Mouse (Mus musculus) hindbrain, embryonic 10.5 days (tissue): ENCODE results near the gene 1700020L24Rik. TPM values are rescaled to one million over a fixed set of nuclear protein-coding genes. Genes with fewer than 3 reads are reported as not detected.

Experiments
- DNase-seq: peaks from one replicate; pipeline ENCODE4 v3.0.0-alpha.2; 2017; ENCODE audit warnings: low spot score
- H3K27ac ChIP-seq: fragments of 300-500 bp; sonication (generic); 2 replicates; pipeline ENCODE4 v1.5.1; 2016; ENCODE audit warnings: mild to moderate bottlenecking, moderate library complexity
- H3K27me3 ChIP-seq: fragments of 300-500 bp; sonication (generic); 2 replicates; pipeline ENCODE4 v1.6.1; 2016; ENCODE audit warnings: mild to moderate bottlenecking; ENCODE audit not compliant: poor library complexity, insufficient read depth, severe bottlenecking
- H3K36me3 ChIP-seq: fragments of 300-500 bp; sonication (generic); 2 replicates; pipeline ENCODE4 v1.6.1; 2016; ENCODE audit warnings: mild to moderate bottlenecking, moderate library complexity
- H3K4me1 ChIP-seq: fragments of 300-500 bp; sonication (generic); replicated peaks from 2 replicates; pipeline ENCODE4 v1.6.1; 2016; ENCODE audit warnings: mild to moderate bottlenecking
- H3K4me3 ChIP-seq: fragments of 300-500 bp; sonication (generic); 2 replicates; pipeline ENCODE4 v1.5.1; 2016; ENCODE audit warnings: mild to moderate bottlenecking, moderate library complexity
- H3K9me3 ChIP-seq: fragments of 300-500 bp; sonication (generic); 2 replicates; pipeline ENCODE4 v1.6.1; 2016; ENCODE audit warnings: mild to moderate bottlenecking, moderate library complexity
- WGBS: fragments of 180-500 bp; shearing (Covaris S2); methylation state at CpG from one replicate; pipeline ENCODE4 v1.1.7; 2016; 5-methylcytosine and 5-hydroxymethylcytosine counted together
- polyA plus RNA-seq: library from polyadenylated mRNA; unstranded; fragments of >200 nt; fragmentation: Nextera tagmentation; extraction: Ambion mirVana; gene quantifications from 2 replicates; pipeline ENCODE4 v1.2.1, GENCODE M21; 2016

The 1700020L24Rik gene
- polyA plus RNA-seq, 1 experiment from 2014 or later, result 0.97 TPM

DNA sequence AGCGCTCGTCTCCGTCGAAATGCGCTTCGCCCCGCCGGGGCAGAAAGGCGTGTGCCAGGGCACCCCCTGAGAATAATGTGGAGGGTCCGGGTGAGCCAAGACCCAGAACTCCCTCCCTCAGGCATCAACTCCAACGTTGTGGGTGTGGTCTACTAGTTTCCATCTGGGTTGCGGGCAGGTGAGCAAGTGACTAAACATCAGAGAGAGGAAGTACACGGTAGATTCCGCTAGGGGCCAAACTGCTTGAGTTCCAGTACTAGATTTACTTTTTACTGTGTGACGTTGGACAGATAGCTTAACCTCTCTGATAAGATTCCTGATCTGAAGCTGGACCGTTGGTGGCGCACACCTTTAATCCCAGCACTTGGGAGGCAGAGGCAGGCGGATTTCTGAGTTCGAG, 7.5 kb downstream of the 1700020L24Rik start:
- WGBS, result 29% methylated on average over 19 of the region's 19 CpGs
- H3K36me3 ChIP-seq, result no peaks in the 10 kb centered on the region
- H3K4me1 ChIP-seq, result peaks cover 75% of the 10 kb centered on the region
- H3K4me3 ChIP-seq, result peak overlapping the region; percentile 27
- no peaks in the 10 kb centered on the region for H3K9me3 ChIP-seq
- H3K27ac ChIP-seq, result no peak overlapping the region
- H3K27me3 ChIP-seq, result peaks cover 70% of the 10 kb centered on the region
- DNase-seq, result no peak

- Histone ChIP-seq H3K4me3 (no peak overlapping the region), H3K36me3 (no peaks in the 10 kb centered on the region), H3K9me3 (no peaks in the 10 kb centered on the region), H3K27me3 (peaks cover 55% of the 10 kb centered on the region), H3K27ac (peak overlapping the region; percentile 75), H3K4me1 (peaks cover 57% of the 10 kb centered on the region)
- DNase-seq, result no peak
- 65% methylated on average over 10 of the region's 10 CpGs for WGBS
These were observed 10.1 kb downstream of the 1700020L24Rik start for GRCm38 (mm10) chr11:83447612-83448011.

DNA sequence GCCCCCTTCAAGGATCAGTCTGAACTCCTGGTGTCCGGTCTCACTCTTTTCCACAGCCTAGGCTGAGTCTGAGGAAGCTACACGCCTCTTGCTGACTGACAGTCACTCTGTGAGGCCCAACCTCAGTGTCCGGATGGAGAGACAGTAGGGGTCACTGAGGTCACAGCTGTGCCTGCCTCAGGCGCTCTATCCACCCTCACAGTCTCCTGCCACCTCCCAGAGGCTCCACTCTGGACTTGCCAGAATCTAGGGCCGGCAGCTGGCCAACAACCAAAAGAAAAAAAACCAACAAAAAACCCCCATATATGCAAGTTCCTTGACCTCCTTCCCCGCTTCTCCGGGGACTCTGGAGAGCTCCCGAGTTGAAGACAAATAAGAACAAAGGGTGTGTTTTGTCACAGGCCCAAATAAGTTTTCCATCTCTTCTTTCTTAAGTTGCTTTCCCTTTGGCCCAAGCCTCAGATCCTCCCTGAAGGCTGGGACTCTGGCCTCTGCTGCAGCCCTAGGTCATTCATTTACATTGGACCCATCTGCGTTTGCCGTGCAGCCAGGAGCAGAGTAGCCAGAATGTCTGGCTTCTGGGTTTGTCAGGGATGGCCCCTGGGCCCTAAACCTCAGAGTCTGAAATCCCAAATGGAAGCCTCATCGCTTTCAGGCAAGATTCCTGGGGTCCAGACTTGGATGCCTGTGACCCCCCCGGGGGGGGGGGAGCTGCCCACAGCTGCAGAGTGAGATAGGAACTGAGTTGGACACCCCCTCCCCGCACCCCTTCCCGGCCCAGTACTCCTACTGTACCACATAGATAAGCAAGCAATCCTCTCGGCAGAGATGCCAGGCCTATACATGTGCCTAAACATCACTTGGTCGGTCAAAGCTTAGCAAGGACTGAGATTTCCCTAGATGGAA, 10.8 kb downstream of the 1700020L24Rik start:
- DNase-seq, result peak; percentile 72
- Histone ChIP-seq H3K27me3 (peaks cover 48% of the 10 kb centered on the region), H3K27ac (peak overlapping the region; percentile 75), H3K9me3 (no peaks in the 10 kb centered on the region), H3K4me1 (peaks cover 51% of the 10 kb centered on the region), H3K36me3 (no peaks in the 10 kb centered on the region), H3K4me3 (no peak overlapping the region)
- WGBS, result 34% methylated on average over 16 of the region's 16 CpGs

DNA sequence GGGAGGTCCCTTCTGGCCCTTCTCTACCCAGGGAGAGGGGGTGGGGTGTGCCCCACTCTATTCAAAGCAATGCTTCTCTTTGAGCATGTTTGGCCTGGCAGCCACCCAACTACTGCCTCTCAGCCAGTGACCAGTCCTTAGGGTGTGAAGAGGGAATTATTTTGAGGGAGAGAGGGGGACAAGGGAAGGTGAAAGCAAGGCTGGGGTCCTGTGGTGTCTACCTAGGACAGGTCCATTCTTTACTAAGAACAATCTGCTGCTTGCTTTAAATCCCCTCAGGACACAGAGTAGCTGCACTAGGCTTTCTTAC, 11.4 kb downstream of the 1700020L24Rik start:
- H3K4me1 ChIP-seq, result peaks cover 45% of the 10 kb centered on the region
- DNase-seq, result no peak
- no peak overlapping the region for H3K4me3 ChIP-seq
- H3K36me3 ChIP-seq, result no peaks in the 10 kb centered on the region
- H3K27ac ChIP-seq, result peak overlapping the region; percentile 75
- no peaks in the 10 kb centered on the region for H3K9me3 ChIP-seq
- H3K27me3 ChIP-seq, result peaks cover 42% of the 10 kb centered on the region

DNA sequence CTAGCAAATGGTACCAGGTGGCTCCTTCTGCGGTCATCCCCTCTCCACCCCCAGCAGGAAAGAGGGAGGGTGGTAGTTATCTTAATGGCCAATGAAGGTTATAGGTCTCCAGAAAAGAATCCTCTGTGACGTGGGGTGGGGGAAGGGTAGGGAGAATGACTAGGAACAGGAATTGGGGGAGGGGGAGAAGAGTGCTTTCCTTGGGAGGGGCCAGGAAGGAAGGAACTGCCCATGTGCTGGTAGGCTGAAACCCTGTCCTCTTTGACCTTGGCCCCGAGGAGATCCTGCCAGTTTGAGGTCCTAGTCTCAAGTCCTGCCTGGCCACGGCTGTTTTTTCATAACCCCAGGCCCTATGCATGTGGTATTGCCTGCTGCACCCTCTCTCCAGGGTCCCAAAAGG, 11.8 kb downstream of the 1700020L24Rik start:
- H3K27me3 ChIP-seq, result peaks cover 38% of the 10 kb centered on the region
- H3K27ac ChIP-seq, result peak overlapping the region; percentile 75
- no peak overlapping the region for H3K4me3 ChIP-seq
- DNase-seq, result no peak
- H3K9me3 ChIP-seq, result no peaks in the 10 kb centered on the region
- 60% methylated on average over 4 of the region's 4 CpGs for WGBS
- H3K36me3 ChIP-seq, result no peaks in the 10 kb centered on the region
- H3K4me1 ChIP-seq, result peaks cover 42% of the 10 kb centered on the region

DNA sequence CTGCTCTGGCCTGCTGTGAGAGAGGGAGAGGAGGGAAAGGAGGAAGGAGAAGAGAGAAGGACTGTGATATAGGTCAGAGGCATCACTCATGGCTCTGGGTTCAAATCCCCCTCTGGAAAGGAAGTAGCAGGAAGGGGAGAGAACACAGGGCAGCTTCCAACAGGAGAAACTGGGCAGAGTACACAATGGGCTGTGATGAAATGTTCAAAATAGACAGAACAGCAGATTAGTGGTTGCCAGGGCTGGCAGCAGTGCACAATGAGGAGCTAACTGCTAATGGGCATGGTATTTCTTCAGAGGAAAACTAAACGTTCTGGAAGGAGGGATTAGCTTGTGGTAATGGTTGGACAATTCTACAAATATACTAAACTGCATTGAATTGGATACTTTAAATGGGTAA, 13.1 kb downstream of the 1700020L24Rik start:
- H3K27ac ChIP-seq, result peak overlapping the region; percentile 35; the same call in 1 of the 2 replicates
- H3K9me3 ChIP-seq, result no peaks in the 10 kb centered on the region
- no peaks in the 10 kb centered on the region for H3K36me3 ChIP-seq
- H3K4me1 ChIP-seq, result peaks cover 44% of the 10 kb centered on the region
- peaks cover 25% of the 10 kb centered on the region for H3K27me3 ChIP-seq
- WGBS, result 62% methylated on average over 1 of the region's 1 CpGs
- H3K4me3 ChIP-seq, result no peak overlapping the region
- DNase-seq, result no peak

GRCm38 (mm10) chr11:83451281-83451680, 13.8 kb downstream of the 1700020L24Rik start:
- DNase-seq, result no peak
- Histone ChIP-seq H3K4me1 (peaks cover 45% of the 10 kb centered on the region), H3K27ac (no peak overlapping the region), H3K4me3 (no peak overlapping the region), H3K27me3 (peaks cover 21% of the 10 kb centered on the region), H3K36me3 (no peaks in the 10 kb centered on the region), H3K9me3 (no peaks in the 10 kb centered on the region)
- 85% methylated on average over 10 of the region's 10 CpGs for WGBS

DNA sequence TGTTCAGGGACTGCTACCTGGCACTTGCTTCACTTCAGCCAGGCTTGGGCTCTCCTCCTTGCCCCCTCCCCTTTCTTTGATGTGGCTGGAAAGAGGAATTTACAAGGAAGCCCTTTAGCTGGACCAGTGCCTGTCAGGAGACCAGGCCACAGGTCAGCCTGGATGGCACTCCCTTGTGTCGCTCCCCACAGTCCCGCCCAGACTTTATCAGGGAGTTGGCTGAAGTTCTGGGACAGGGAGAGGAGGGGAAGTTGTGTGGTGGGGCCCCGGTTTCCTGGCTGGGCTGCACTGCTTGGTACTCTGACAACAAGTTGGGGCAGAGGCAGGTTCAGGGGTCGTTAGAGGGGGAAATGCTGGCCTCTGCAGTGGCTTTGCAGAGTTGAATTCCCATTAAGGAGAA, 17.1 kb downstream of the 1700020L24Rik start:
- H3K36me3 ChIP-seq, result no peaks in the 10 kb centered on the region
- H3K4me3 ChIP-seq, result no peak overlapping the region
- 28% methylated on average over 4 of the region's 4 CpGs for WGBS
- no peaks in the 10 kb centered on the region for H3K9me3 ChIP-seq
- no peak for DNase-seq
- H3K4me1 ChIP-seq, result peaks cover 32% of the 10 kb centered on the region
- no peak overlapping the region; the same call in 1 of the 2 replicates for H3K27ac ChIP-seq
- peaks cover 10% of the 10 kb centered on the region; the same call in 1 of the 2 replicates for H3K27me3 ChIP-seq

GRCm38 (mm10) chr11:83455608-83456007, 18.1 kb downstream of the 1700020L24Rik start:
- Histone ChIP-seq H3K27me3 (peaks cover 14% of the 10 kb centered on the region; the same call in 1 of the 2 replicates), H3K4me1 (peaks cover 29% of the 10 kb centered on the region), H3K9me3 (no peaks in the 10 kb centered on the region), H3K27ac (0 out of 2 replicates have a peak overlapping the region, but pooled peaks have one; percentile 3), H3K36me3 (no peaks in the 10 kb centered on the region), H3K4me3 (no peak overlapping the region)
- no peak for DNase-seq
- WGBS, result 71% methylated on average over 3 of the region's 3 CpGs

- H3K9me3 ChIP-seq, result no peaks in the 10 kb centered on the region
- no peaks in the 10 kb centered on the region for H3K36me3 ChIP-seq
- H3K4me1 ChIP-seq, result peaks cover 31% of the 10 kb centered on the region
- H3K4me3 ChIP-seq, result no peak overlapping the region
- no peak for DNase-seq
- WGBS, result 39% methylated on average over 7 of the region's 7 CpGs
- no peak overlapping the region; the same call in 1 of the 2 replicates for H3K27ac ChIP-seq
- H3K27me3 ChIP-seq, result peaks cover 30% of the 10 kb centered on the region
These were observed 19.8 kb downstream of the 1700020L24Rik start for GRCm38 (mm10) chr11:83457257-83457656.

GRCm38 (mm10) chr11:83457912-83458601, 20.6 kb downstream of the 1700020L24Rik start:
- Histone ChIP-seq H3K27me3 (peaks cover 38% of the 10 kb centered on the region), H3K36me3 (no peaks in the 10 kb centered on the region), H3K4me1 (peaks cover 39% of the 10 kb centered on the region), H3K27ac (no peak overlapping the region), H3K4me3 (no peak overlapping the region), H3K9me3 (no peaks in the 10 kb centered on the region)
- 72% methylated on average over 9 of the region's 9 CpGs for WGBS
- no peak for DNase-seq

DNA sequence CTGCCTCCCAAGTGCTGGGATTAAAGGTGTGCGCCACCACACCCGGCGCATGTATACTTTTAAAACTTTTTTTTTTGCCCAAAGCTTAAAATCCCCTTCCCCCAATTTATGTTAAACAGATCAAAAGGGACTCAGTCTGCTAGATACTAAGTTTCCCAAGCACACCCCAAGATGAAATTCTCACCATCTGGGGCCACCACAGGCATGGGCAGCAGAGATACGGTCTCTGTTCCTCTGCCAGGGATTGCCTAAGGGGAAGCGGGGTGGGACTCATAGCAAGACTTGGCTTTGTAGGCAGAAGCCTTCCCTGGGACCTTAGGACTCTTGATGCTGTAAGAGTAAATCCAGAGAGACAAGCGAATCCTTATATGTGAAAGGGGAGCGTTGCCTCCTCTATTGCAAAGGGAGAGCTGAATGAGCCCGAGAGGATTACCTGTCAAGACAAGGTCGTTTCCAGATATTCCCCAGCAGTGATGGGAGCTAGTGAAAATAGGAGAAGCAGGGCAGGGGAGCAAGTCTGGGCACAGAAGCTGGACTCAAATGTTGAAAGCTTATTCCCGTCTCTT, 24.1 kb downstream of the 1700020L24Rik start:
- no peak overlapping the region for H3K4me3 ChIP-seq
- DNase-seq, result no peak
- WGBS, result 71% methylated on average over 10 of the region's 10 CpGs
- no peaks in the 10 kb centered on the region for H3K9me3 ChIP-seq
- no peaks in the 10 kb centered on the region for H3K36me3 ChIP-seq
- H3K4me1 ChIP-seq, result peaks cover 37% of the 10 kb centered on the region
- H3K27ac ChIP-seq, result no peak overlapping the region
- H3K27me3 ChIP-seq, result peaks cover 66% of the 10 kb centered on the region
